Mouse (Mus musculus) forebrain, embryonic 11.5 days (tissue): ENCODE data around the gene Col15a1. TPM values are rescaled to one million over a fixed set of nuclear protein-coding genes. Genes with fewer than 3 reads are reported as not detected.
A peak's percentile ranks its signal among the peaks of the same experiment; 100 is the strongest.

Experiments used
- ATAC-seq: fragments of 200-750 bp; cut with Nextera tagmentation; replicated peaks from 2 replicates; pipeline ENCODE4 v1.8.0; 2017; ENCODE audit warnings: moderate TSS enrichment; ENCODE audit not compliant: low FRiP score
- DNase-seq: peaks from one replicate; pipeline ENCODE4 v3.0.0-alpha.2; 2017; ENCODE audit warnings: low spot score
- H3K27ac ChIP-seq: fragments of 300-500 bp; sonication (generic); 2 replicates; pipeline ENCODE4 v1.5.1; 2014; ENCODE audit warnings: low read depth, low read length
- H3K27me3 ChIP-seq: fragments of 300-500 bp; sonication (generic); 2 replicates; pipeline ENCODE4 v1.6.1; 2014; ENCODE audit warnings: mild to moderate bottlenecking, low read length, mixed read lengths; ENCODE audit not compliant: control insufficient read depth, insufficient read depth
- H3K36me3 ChIP-seq: fragments of 300-500 bp; sonication (generic); 2 replicates; pipeline ENCODE4 v1.6.1; 2014; ENCODE audit warnings: mild to moderate bottlenecking, low read length, moderate library complexity, mixed read lengths; ENCODE audit not compliant: control insufficient read depth, insufficient read depth
- H3K4me1 ChIP-seq: fragments of 300-500 bp; sonication (generic); replicated peaks from 2 replicates; pipeline ENCODE4 v1.6.1; 2014; ENCODE audit warnings: low read length, mixed read lengths; ENCODE audit not compliant: control insufficient read depth, insufficient read depth
- H3K4me2 ChIP-seq: fragments of 300-500 bp; sonication (generic); 2 replicates; pipeline ENCODE4 v1.6.1; 2014; ENCODE audit warnings: low read depth, mild to moderate bottlenecking, low read length, moderate library complexity, mixed read lengths; ENCODE audit not compliant: severe bottlenecking
- H3K4me3 ChIP-seq: fragments of 300-500 bp; sonication (generic); 2 replicates; pipeline ENCODE4 v1.5.1; 2014; ENCODE audit warnings: low read depth, low read length
- H3K9ac ChIP-seq: fragments of 300-500 bp; sonication (generic); 2 replicates; pipeline ENCODE4 v1.6.1; 2014; ENCODE audit warnings: low read length
- H3K9me3 ChIP-seq: fragments of 300-500 bp; sonication (generic); 2 replicates; pipeline ENCODE4 v1.6.1; 2016; ENCODE audit warnings: low read length, mixed read lengths; ENCODE audit not compliant: control insufficient read depth
- WGBS: fragments of 180-500 bp; shearing (Covaris S2); extraction: QIAGEN DNeasy Blood & Tissue Kit; methylation state at CpG from one replicate; pipeline ENCODE4 v1.1.7; 2014; 5-methylcytosine and 5-hydroxymethylcytosine counted together
- polyA plus RNA-seq: library from polyadenylated mRNA; unstranded; fragments of >200 nt; fragmentation: Nextera tagmentation; extraction: Ambion mirVana; gene quantifications from 2 replicates; pipeline ENCODE4 v1.2.1, GENCODE M21; 2014

The Col15a1 gene
- polyA plus RNA-seq, 1 experiment from 2014 or later, result 7.0 TPM

DNA sequence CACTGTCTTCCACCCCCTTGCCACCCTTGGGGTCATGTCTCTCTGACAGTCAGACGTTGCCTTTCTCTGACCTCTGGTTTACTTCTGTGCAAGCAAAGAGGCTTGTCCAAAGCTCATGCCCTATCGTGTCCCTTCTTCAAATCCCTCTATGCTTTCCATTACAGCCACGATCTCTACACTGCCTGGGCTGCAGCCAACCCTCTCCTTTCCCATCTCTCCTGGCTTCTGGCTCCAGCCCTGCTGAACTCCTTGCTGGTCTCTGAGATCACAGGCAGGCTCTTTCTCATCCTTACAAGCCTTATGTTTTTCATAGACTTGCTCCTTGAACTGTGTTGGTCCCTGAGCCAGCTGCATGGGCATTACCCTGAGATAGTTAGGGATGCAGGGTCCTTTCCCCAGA is 14.2 kb downstream of the Col15a1 start:
- no peak overlapping the region for H3K4me2 ChIP-seq
- no peak overlapping the region for H3K4me3 ChIP-seq
- ATAC-seq (no peak), DNase-seq (no peak)
- no peaks in the 10 kb centered on the region for H3K27me3 ChIP-seq
- H3K27ac ChIP-seq, result no peak overlapping the region
- H3K9ac ChIP-seq, result no peak overlapping the region
- H3K36me3 ChIP-seq, result no peaks in the 10 kb centered on the region
- WGBS, result 84% methylated on average over 3 of the region's 3 CpGs
- no peaks in the 10 kb centered on the region for H3K4me1 ChIP-seq
- no peaks in the 10 kb centered on the region for H3K9me3 ChIP-seq

DNA sequence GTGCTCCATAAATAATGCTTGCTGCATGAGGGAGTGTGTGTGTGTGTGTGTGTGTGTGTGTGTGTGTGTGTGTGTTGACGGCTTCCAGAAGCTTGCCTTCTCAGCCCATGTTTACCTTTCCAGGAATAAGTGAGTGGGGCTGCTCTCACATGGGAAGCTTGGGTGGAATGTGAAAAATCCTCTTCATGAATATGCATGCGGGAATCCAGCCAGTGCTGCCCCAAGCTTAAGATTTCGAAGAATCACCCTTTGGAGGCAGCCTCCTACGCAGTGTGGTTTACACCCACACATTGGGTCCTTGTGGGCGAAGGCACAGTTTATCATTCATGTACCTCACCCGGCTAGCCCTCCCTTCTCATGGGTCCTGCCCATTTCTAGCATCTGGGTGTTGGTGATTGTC is 18.0 kb downstream of the Col15a1 start:
- Histone ChIP-seq H3K4me3 (no peak overlapping the region), H3K9ac (no peak overlapping the region), H3K4me2 (no peak overlapping the region), H3K9me3 (no peaks in the 10 kb centered on the region), H3K36me3 (no peaks in the 10 kb centered on the region), H3K27me3 (no peaks in the 10 kb centered on the region), H3K27ac (no peak overlapping the region), H3K4me1 (no peaks in the 10 kb centered on the region)
- 79% methylated on average over 6 of the region's 6 CpGs for WGBS
- DNase-seq (no peak), ATAC-seq (no peak)

DNA sequence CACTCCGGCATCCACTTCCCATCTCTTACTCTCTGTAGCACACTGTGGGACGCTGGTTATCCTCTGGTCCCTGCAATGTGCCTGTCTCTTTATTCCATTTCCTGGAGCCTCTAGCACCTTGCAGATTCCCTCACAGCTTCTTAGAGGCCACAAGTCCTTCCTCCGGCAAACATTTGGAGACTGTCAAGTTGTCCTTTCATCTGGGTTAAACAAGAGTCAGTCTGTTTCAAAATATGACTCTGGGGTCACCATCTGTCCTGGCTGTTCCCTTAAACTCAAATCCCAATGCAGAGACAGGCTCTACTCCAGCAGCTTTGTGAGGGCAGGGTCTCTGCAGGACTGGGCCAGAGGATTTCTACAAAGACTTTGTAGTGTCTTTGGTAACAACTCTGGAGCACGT is 19.1 kb downstream of the Col15a1 start:
- H3K4me1 ChIP-seq, result no peaks in the 10 kb centered on the region
- WGBS, result 77% methylated on average over 4 of the region's 4 CpGs
- no peak overlapping the region for H3K4me3 ChIP-seq
- no peak overlapping the region for H3K9ac ChIP-seq
- no peaks in the 10 kb centered on the region for H3K27me3 ChIP-seq
- no peak for DNase-seq
- H3K36me3 ChIP-seq, result no peaks in the 10 kb centered on the region
- ATAC-seq, result no peak
- no peak overlapping the region for H3K27ac ChIP-seq
- H3K9me3 ChIP-seq, result no peaks in the 10 kb centered on the region
- no peak overlapping the region for H3K4me2 ChIP-seq

DNA sequence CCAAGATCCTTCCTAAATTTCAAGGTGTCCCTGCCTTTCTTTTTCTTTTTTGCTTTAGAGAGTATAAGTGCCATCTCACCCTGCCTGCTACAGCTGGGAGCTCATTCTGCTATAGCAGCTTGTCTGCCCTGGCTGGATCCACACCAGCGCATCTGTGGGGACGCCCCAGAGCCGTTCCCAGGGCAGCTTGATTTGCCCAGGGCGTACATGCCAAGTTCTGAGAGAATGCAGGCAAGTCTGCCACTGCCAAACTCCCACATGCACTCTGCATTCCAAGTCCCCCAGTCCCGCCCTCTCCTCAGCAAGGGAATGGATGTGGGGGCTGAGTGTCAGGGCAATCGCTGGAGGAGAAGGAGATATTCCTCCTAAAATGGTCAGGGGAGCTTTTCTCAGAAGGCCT is 19.8 kb downstream of the Col15a1 start:
- 72% methylated on average over 6 of the region's 6 CpGs for WGBS
- Histone ChIP-seq H3K9me3 (no peaks in the 10 kb centered on the region), H3K36me3 (no peaks in the 10 kb centered on the region), H3K4me2 (no peak overlapping the region), H3K4me3 (no peak overlapping the region), H3K27me3 (no peaks in the 10 kb centered on the region), H3K27ac (no peak overlapping the region), H3K4me1 (no peaks in the 10 kb centered on the region), H3K9ac (no peak overlapping the region)
- DNase-seq, result no peak
- no peak for ATAC-seq

DNA sequence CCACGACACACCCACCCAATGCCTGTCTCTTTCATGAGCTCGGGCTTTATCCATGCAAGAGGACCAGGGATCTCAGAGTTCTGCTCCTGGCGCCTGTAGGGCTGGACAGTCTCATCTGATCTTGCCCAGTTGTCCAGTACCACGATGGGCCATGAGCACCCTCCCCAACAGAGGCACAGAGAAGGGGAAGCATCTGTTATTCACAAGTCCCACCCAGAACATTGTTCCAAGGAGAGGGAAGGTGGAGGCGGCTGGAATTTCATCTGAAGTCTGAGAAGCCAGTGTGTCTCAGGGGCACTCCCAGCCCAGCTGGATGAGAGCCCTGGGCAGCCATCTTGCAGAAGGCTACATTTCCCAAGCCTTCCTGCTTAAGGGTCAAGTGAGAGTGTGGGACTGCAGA is 21.0 kb downstream of the Col15a1 start:
- WGBS, result 78% methylated on average over 5 of the region's 5 CpGs

DNA sequence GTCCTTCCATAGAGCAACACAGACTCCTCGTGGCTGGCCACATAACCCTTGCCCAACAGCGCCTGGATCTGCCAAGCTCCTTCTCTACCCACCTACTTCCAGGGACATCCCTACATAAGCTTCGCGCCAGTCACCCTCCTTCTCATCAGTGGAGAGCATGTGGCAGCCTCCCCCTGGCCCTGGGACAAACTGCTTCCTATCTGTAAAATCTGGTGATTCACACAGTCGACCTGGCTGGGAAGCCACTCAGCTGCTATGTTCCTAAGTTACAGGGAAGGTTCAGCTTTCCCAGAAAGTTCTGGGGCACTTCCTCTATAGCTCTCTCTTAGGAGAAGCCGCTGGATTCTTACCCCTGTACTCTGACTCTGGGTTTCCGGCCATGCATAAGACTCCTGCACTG is 22.5 kb downstream of the Col15a1 start:
- no peaks in the 10 kb centered on the region for H3K9me3 ChIP-seq
- 92% methylated on average over 7 of the region's 7 CpGs for WGBS
- ATAC-seq, result no peak
- no peaks in the 10 kb centered on the region for H3K36me3 ChIP-seq
- H3K4me3 ChIP-seq, result no peak overlapping the region
- H3K4me2 ChIP-seq, result no peak overlapping the region
- H3K4me1 ChIP-seq, result no peaks in the 10 kb centered on the region; the same call in 1 of the 2 replicates
- no peaks in the 10 kb centered on the region for H3K27me3 ChIP-seq
- no peak overlapping the region for H3K9ac ChIP-seq
- H3K27ac ChIP-seq, result no peak overlapping the region
- no peak for DNase-seq

More for the DNA sequence above, 21.0 kb downstream of the Col15a1 start:
- Histone ChIP-seq H3K9ac (no peak overlapping the region), H3K9me3 (no peaks in the 10 kb centered on the region), H3K36me3 (no peaks in the 10 kb centered on the region), H3K4me3 (no peak overlapping the region), H3K4me2 (no peak overlapping the region), H3K27me3 (no peaks in the 10 kb centered on the region), H3K4me1 (no peaks in the 10 kb centered on the region), H3K27ac (no peak overlapping the region)
- DNase-seq, result no peak
- ATAC-seq, result no peak

DNA sequence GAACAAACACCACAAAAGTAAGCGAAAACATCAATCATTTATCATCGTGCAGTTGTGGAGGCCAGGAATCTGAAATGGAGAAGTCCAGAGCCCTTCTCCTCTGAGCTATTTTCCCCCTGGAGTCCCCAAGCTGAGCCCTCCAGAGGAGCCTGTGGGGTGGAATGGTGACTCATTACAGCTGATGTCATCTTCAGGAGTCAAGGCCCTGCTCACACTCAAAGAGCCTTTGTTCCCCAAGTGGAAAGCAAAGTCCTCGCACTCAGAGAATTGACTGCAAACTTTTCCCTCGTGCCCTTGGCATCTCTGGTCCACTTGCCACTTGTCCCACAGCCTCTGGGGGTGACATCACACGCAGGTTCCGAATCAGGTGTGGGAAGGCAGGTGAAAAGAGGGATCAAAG is 23.4 kb downstream of the Col15a1 start:
- Histone ChIP-seq H3K9ac (no peak overlapping the region), H3K4me3 (no peak overlapping the region), H3K27ac (no peak overlapping the region), H3K36me3 (no peaks in the 10 kb centered on the region), H3K4me1 (no peaks in the 10 kb centered on the region; the same call in 1 of the 2 replicates), H3K27me3 (no peaks in the 10 kb centered on the region), H3K4me2 (no peak overlapping the region), H3K9me3 (no peaks in the 10 kb centered on the region)
- WGBS, result 81% methylated on average over 6 of the region's 6 CpGs
- no peak for DNase-seq
- no peak for ATAC-seq

DNA sequence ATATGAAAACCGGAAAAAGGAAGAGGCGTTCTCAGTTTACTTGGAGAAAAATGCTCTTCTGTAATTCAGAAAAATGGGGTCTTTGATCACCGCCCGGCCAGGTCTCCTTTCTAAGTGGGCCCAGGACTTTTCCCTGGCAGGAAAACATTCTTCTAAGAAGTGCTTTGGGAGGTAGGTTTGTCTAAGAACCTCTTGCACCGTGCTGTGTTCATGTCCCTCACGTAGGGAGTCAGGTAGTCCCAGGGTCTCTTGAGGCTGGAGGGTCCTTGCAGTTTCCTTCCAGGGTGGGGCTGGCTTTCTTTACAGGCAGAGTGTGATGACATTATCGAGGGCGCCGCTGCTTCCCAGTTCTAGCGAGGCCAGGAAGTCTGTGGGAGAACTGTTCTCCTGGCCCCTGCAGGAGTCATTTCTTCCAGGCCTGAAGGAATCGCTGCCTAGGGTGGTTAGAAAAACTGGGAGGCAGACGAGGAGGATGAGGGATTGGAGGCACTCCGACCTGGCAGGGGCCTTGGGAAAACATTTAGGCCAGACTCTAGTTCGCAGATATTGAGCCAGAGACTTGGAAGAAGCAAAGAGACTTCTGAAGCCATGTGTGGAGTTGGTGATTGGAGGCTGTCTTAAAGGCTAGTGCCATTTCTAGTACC is 25.4 kb downstream of the Col15a1 start:
- no peak overlapping the region for H3K9ac ChIP-seq
- H3K9me3 ChIP-seq, result no peaks in the 10 kb centered on the region
- no peaks in the 10 kb centered on the region; the same call in 1 of the 2 replicates for H3K4me1 ChIP-seq
- no peak overlapping the region for H3K27ac ChIP-seq
- no peak overlapping the region for H3K4me3 ChIP-seq
- H3K27me3 ChIP-seq, result no peaks in the 10 kb centered on the region
- H3K36me3 ChIP-seq, result no peaks in the 10 kb centered on the region
- no peak for ATAC-seq
- WGBS, result 81% methylated on average over 14 of the region's 14 CpGs
- no peak for DNase-seq
- H3K4me2 ChIP-seq, result no peak overlapping the region

DNA sequence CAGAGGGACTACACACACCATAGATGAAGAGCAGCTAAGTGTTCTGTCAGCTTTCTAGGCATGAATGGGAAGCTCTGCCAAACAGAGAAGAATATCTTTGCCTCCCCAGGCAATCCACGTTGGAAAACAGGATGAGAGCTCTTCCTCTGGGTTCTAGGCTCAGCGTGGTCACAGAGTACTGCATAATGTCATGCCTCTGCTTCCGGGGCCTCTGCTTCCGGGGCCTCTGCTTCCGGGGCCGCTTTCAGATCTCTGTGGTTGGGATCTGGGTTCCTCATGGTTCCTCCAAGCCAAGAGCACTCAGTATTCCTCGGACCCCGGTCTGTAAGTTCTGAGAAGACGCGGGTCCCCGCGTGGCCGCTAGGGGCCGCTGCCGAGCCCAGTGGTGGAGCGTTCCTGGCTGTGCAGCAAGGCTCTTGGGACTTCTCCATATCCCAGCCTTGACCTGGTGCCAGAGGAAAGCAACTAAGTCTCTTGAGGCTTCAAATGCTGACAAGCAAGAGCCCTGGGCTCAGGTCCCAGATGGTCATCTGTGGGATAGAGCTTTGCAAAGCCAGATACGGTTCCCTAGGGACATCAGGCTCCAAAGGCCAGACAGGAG is 26.8 kb downstream of the Col15a1 start:
- Histone ChIP-seq H3K36me3 (no peaks in the 10 kb centered on the region), H3K4me1 (no peaks in the 10 kb centered on the region; the same call in 1 of the 2 replicates), H3K9ac (no peak overlapping the region), H3K27me3 (no peaks in the 10 kb centered on the region), H3K27ac (no peak overlapping the region), H3K4me2 (no peak overlapping the region), H3K4me3 (no peak overlapping the region), H3K9me3 (no peaks in the 10 kb centered on the region)
- peak; percentile 24; the same call in 1 of the 2 replicates for ATAC-seq
- peak; percentile 90 for DNase-seq
- 32% methylated on average over 17 of the region's 17 CpGs for WGBS
